Mouse (Mus musculus) retina, embryonic 14.5 days (tissue): ENCODE results near the gene Ttc28.
"Not testable (repeated sequence)": the region's sequence is repeated elsewhere in the genome, so short reads cannot be mapped to it uniquely, and the experiment has no call there.

ENCODE experiments used
- DNase-seq: peaks from one replicate; pipeline ENCODE4 v3.0.0-alpha.2; 2015; ENCODE audit warnings: low spot score

Ttc28 gene

DNA sequence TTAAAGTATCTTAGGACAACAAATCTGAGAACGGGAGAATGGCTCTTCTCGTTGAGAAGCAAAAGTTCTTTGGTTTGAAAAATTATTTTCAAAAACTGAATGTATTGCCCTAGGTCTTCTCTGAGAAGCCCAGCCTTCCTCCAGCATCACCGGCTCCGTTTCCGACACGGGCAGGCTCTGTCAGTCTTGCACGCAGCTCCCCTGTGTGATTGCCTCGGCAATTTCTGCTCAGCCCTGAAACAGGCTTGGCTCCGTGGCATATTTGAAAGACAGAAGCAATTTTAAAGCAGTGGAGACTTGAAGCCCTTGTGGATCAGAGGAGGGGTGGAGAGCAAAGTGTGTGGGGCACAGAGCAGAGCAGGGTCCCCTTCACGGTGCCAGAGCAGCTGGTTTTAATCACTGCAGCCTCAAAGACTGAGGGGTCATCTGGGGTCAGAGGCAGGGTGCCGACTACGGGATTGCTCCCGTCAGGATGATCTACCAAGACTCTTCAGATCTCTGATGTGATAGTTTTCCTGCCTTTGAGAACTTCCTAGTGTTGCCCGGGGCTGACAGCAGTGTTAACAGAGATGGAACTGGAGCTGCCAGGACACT, 363.9 kb downstream of the Ttc28 start:
- DNase-seq: no peak

DNA sequence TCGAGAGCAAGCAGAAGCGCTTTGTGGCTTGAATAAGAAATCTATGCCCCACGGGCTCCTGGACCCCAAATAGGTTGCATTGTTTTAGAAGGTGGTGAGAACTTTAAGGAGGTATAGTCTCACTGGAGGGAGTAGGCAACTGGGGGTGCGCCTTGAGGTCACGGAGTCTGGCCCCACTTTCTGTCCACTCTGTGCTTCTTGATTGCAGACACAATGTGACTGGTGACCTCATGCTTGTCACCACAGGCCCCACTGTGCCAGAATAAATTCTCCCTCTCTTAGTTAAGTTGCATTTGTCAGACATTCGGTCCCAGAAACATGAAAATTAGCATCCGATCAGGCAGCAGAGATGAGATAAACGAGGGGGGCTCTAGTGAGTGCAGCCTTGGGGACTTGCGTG, 364.5 kb downstream of the Ttc28 start:
- DNase-seq: no peak

DNA sequence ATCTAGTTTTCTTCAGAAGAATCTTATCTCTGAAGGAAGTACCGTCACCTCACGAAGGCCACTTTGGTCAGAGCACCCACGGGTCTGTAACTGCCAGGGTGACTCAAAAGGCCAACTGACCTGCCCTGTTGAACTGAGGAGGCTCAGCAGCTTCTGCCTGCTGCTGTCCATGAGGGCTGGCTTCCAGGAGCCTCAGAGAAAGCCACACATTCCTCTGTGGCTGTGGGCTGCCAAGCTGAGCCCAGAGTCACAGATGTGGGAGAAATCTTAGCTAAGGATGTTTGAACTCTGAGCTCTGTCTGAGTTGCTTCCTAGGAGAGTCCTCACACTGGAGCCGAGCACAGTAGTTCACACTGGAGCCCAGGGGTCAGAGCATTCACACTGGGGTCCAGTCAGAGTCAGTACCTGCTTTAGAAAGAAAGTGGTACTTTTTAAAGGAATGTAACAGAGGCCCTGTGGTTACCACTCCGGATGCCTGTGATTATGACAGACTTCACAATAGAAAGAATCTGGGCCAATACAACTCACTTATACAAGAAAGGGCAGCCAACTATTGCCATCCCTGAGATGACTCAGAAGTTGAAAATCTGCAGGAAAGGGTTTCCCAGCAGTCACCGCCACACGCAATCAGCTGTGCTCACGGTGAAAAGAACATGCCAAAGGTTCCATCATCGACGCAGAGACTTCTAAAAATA, 368.1 kb downstream of the Ttc28 start:
- DNase-seq: no peak

DNA sequence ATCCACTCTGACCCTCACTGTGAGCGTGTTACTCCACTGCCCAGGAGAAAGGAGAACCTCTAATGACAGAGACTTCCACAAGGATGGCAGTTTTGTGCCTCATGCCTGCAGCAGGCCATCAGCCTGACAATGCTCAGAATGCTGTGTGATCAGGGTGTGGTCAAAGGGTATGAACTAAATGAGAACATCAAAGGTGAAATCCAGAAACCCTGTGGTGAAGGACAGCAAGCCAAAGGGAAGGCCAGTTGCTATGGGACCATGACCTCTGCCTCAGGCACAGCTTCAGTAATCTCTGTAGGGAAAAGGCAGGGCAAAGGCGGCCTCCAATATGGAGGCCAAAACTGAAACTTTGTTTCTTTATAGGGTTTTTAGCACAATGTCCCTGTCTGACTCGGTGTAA, 372.5 kb downstream of the Ttc28 start:
- DNase-seq: no peak

DNA sequence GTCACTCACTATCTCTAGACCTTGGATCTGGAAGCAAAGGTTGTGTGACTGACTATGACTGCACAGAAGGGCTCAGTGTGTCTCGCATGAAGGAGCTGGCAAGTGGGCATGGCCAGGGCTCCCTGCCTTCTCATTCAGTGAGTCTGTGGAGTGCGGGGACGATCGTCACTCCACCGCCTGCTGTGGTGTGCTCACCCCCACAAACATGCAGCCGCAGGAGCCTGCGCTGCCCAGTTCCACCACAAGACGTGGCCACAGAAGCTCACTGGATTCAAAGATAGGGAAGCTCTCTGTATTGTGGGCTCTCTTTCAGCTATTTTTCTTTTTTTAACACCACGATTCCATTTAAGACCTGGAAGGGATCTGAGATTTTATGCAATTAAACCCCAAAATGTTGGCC, 374.8 kb downstream of the Ttc28 start:
- DNase-seq: no peak

DNA sequence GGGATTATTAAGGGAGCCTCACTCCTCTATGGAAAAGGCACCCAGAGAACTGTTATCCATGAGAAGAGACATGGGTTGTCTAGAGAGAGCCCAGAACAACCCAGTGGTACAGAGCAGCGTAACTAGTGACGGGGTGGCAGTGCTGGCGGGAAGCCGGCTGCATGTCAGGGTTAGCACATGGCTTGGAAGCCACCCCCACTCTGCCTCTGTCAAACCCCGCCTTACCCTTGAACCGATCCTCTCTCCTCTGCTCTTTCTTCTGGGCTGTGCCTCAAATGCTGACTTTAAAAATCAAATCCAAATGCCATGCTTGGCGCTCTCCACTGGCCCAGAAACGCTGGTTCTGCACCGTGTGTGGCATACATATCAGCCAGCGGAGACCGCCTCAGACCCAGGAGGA, 375.2 kb downstream of the Ttc28 start:
- no peak for DNase-seq

DNA sequence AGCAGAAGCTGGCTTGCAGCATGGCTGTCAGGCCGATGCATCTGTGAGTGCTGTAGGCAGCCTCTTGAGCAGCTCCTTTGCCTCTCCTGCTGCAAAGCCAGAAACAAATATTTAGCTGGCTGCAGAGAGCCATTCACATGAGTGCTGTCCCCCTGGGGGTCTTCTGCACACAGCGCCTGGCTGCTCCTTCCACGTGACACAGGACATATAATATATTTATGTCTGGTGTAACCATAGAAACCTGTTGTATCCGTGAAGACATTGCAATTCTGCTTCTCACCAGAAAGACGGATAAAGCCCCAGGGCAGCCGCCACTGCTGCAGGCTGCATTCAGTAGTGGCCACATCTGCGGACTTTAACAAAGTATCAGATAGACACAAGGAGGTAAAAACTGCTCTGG, 376.6 kb downstream of the Ttc28 start:
- DNase-seq: peak; percentile 64

DNA sequence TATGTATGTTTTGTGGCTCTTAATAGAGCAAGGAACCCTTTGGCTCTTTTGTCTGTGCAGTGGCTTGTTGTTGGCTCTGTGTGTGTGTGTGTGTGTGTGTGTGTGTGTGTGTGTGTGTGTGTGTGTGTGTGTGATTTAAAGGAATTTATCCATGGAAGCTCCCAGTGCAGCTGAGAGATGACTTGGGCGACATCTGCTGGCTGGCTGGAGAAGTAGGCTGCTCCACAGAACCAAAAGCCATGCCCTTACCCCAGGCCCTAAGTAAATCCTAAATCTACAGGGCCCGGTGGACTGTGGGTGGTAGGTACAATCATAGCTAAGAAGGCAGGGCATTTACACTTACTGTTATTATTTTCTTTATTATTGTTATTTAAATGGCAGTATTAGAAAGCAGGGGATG, 377.5 kb downstream of the Ttc28 start:
- DNase-seq: peak; percentile 92

DNA sequence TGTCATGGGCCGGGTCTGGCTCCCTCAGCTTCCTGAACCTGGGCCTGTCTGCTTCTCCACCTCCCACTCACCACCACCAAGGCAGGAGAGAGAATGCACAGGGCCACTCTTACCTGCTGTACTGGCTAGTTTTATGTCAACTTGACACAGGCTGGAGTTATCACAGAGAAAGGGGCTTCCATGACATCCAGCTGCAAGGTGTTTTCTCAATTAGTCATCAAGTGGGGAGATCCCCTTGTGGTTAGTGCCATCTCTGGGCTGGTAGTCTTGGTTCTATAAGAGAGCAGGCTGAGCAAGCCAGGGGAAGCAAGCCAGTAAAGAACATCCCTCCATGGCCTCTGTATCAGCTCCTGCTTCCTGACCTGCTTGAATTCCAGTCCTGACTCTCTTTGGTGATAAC, 381.6 kb downstream of the Ttc28 start:
- not testable (repeated sequence) for DNase-seq

DNA sequence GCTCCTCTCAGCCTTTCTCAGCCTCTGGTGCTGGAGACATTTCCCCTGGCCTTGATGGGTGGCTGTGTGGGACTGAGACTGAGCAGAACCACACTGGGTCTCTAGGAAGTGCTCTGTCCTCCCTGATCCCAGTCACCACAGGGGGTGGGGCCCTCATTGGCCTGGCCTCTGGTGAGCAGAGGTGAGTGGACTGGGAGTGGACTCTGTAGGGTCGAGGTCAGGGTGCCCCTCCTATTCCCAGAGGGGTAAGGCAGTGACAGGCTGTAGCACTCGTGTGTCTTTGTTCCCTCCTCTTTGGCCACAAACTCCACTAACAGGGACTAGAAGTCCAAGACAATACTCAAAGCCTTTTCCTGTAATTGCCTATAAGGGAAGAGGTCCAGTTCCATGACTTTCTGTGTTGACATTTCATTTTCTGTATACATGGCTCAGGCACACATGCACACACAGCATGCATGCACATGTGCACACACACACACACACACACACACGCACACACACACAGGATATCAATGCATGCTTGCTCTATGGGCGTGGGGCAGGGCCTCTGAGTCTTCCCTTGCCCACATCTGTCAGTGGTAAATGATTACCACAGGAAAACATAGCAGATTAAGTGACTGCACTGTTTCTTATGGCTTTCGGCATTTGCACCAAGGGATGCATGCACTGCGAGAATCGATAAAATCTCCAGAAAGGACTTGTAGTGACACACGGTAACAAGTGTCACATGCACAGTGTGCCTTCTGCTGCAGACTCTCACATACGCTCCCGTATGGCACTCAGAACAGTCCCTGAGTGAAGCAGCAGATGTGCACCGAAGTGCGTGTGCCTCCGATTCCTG, 382.4 kb downstream of the Ttc28 start:
- DNase-seq: no peak

DNA sequence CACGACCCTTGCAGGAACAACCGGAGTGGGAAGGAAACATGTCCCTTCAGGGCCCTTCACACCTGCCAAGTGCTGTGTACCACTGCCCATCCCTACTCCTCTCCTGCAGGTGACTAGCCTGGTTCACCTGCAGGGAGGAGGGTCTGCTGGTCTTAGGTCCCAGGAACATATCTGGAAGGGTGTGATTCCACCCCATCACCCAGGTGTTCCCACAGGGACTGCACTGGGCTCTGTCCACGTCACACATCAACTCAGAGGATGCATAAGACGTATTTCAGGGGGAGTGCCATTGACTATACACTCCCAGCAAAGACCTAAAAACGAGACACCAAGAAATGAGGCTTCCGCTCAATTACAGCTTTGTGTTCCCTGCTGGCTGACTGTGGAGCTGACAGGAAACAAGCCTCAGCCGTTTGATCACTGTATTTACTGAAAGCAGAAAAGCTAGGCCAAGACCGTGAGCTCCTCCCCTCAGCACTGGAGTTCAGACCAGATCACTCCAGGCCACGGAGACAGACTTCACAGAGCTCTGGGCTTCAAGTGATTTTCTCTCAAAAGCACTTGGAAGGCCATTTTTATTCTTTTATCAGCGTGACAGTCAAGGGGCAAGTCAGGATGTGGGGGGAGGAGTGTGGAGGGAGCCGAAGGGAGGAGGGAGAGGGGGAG, 383.1 kb downstream of the Ttc28 start:
- DNase-seq: peak; percentile 54

DNA sequence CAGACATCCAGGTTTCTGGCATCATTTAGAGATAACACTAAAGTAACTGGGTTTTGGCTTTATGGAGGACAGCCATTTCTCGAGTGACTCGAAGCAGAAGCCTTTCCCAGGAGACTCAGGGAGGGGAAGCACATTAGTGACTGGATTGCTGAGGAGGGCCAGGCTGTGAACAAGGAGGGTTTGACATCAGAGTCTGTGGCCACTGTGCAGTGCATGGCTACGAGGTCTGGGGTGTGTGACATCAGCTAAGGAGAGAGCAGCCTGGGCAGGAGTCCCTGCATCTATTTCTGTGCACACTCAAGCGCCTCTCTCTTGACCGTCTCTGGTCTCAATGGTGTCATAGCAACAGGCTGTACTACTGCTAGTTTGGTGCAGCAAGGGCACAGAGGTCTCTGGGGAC, 383.8 kb downstream of the Ttc28 start:
- no peak for DNase-seq

DNA sequence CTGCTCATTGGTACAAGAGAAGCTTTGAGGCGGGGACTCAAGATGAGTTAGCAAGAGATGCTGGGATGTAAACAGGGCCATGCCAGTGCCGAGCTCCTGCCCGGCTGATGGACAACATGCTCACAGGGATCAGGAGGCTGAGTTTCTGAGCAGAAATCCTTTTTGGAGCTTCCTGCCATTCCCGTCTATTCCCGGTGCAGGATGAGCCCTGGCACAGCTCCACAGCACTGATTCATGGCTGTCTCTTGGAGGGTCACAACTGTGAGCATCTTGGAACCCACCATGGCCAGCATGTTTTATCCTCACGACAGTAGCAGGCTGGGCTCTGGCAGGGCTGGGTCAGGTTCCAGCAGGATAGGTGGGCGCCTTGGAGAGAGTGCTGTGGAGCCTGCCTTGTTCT, 384.9 kb downstream of the Ttc28 start:
- no peak for DNase-seq

DNA sequence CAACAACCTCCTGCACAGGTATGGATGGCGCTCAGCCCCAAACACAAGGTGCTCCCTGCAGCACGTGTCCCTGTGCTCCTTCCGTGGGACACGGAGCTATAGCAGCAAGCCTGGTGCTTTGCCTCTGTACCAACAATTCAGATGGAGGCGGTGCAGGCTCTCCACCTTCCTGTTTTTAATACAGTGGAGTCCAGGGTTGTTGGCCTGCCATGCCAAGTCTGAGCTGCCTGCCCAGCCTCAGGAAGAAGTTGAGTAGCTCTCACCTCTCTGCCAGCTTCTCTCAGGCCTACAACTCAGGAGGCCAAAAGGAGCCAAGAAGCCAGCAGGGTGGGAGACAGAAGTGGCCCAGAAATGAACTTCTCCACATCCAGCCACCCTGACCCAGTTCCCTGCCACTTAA, 387.1 kb downstream of the Ttc28 start:
- DNase-seq: no peak

DNA sequence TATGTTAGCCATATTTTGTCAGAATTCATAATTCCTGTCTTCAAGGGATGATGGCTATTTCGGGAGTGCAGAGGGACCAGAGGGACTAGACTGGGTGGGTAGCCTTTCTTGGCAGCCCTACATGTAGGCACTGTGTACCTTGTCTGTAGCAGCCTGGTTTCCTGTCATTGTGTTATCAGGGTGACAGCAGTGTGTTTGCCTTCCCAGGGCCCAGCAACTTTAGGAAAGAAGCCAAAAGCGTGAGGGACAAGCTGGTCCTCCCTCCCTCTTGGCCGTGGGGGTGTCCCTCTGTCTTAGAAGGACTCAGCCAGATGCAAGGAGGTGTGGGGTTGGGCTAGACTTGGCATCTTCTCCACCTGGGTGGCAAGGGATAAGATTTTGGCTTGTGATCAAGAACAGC, 387.5 kb downstream of the Ttc28 start:
- no peak for DNase-seq

DNA sequence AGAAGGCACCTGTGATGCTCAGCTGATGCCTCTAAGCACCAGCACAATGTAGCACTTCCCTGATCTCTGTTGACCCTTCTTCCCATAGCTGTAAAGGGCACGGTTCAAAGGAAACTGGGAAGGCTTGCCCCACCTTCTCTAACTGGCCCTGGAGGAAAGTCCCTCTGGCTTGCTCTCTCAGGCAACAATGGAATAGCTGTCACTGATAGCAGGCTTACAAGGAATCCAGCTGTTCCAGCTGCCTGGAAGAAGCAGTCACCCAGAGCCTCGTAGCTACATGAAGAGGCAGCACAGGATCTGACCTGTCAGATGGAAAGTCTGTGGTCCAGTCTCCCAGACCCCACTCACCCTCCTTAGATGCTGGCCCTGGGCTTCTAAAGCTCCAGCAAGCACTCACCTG, 389.2 kb downstream of the Ttc28 start:
- no peak for DNase-seq

DNA sequence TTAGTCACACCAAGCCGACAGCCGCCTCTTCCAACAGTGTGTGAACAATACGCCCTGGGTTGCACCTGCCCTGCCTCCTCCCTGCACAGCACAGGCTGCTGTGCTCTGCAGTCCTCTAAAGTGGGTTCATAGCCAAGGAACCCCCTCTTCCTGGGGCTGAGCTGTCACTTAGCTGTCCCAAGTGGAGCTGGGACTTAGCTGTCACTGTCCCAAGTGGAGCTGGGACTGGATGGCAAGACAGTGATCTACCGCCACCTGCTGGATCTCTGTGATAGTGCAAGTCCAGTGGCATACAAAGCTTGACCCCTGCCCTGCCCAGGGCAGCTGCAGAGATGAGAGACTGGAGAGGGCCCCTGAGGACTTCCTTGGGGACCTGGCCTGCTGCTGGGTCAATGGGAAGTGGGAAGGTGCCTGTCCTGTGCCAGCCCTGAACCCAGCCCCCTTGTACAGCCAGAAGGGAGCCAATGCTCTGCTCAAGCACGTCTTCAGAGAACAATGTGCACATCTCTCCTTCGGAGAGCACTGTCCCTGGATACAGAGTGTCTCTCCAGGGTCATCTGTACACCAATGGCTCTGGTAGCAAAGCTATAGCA, 390.1 kb downstream of the Ttc28 start:
- peak; percentile 96 for DNase-seq

DNA sequence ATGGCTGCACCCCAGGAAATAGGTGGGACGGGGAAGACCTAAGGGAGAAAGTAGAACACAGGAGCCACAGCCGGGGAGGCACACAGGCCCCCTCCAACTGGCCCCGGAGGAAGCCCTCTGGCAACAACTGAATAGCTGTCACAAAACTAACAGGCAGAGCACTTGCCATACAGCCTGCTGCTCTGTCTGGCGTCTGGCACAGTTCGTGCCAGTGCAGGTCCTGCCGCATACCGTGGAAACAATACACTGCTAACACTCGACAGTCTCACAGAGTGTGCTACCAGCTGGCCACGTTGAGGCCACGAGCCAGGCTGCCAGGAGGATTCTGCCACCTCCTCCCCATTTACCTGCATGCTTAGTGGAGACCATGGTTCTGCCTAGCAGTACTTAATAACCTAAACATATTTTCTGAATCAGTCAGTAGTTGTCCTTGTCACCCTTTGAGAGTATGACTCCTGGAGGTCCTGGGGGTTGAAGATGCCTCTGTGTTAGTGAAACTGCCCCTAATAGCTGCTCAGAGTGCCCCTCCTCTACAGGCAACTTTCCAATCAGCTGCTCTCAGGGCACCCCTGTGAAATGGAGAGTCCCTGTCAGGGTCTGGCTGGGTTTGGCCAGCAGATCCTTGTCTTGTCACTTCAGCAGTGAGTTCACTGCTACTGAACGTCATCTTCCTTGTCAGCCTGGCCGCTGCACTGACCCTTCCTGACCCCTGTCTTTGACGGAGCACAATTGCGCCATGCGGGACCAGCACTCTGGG, 390.8 kb downstream of the Ttc28 start:
- no peak for DNase-seq

DNA sequence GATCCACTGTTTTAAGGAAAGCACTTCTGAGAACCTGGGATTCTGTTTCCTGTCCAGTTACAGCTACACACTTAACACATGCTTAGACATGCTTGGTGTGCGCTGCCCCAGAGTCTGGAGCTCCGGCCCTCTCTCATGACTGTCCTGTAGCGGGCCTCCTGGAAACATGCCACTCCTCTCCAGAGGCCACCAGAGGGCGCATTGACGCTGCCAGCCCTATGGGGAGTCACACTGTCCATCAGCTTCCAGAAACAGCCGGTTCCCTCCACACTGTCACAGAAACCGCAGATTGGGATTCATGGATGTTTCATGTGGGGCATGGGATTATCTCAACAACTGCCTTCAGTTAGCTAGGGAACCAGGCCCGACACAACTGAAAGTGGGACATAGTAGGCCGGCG, 394.0 kb downstream of the Ttc28 start:
- peak; percentile 81 for DNase-seq

DNA sequence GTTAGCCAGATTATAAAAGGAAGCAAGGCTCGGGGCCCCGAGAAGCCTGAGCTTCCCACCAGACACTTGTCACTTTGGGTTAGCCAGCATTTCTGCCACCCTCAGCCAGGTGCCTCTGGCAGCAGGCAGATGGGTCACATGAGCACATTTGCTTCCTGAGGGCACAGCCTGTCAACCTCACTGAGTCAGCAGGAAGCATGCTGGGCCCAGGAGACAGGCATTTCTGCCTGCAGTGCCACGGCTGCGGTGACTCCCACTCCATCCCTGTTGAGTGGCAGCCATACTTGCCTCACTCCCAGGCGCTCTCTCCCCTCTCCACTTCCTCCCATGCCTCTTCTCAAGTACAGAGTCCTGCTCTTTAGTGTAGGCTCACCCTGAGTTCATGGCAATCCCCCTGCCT, 395.3 kb downstream of the Ttc28 start:
- no peak for DNase-seq

DNA sequence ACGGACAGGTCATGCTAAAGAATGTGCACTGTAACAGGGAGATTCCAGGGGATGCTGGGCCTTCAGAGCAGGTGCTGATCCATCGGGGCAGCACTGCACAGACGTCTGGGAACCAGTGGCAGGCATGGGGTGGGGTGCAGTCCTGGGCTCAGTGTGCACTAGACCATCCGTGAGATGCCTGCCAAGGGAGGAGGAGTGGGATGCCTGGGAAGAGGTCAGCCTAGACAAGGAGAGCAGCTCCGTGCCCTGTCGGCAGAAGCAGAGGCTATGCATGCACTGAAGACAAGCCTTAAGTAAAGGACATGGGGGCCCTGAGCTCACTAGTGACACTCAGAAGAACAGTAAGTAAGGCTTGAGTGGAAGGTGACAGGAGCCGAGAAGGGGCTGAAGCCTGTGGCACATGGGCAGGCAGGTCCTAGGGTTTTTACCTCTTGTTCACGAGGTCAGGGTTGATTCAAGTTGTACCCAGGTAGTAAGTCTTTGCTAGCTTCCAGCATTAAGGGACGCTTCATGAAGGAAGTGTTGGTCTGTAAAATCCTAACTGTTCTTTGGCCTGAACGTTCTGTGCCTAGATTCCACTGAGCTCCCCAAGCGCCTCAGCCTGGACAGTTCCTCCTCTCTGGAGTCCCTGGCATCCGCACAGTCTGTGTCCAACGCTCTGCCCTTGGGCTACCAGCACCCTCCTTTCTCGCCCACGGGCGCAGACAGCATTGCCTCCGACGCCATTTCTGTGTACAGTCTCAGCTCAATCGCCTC, 405.0 kb downstream of the Ttc28 start:
- DNase-seq: no peak
